Mouse (Mus musculus): ENCODE measurements around the gene Atp5h. TPM values are rescaled to one million over a fixed set of nuclear protein-coding genes. Genes with fewer than 3 reads are reported as not detected.

Atp5h gene
- polyA plus RNA-seq (2014; fragmentation: Nextera tagmentation; extraction: Ambion mirVana): 962 and 1,151 TPM in 2 replicates

GRCm38 (mm10) chr11:115419531-115420237, at the start of gene Atp5h, which contains the start of gene Kctd2:
Gene Atp5h, minus strand, starts transcription at chr11:115419962.
Gene Kctd2, plus strand, starts transcription at chr11:115420128.
- under 1% methylated on average over 40 of the region's 56 CpGs for WGBS
- Histone ChIP-seq H3K36me3 (ENCODE audit: control insufficient read depth, insufficient read depth, low read length) (peaks cover 43% of the 10 kb centered on the region), H3K4me1 (ENCODE audit: control insufficient read depth, insufficient read depth, low read length) (peaks cover 21% of the 10 kb centered on the region), H3K27ac (ENCODE audit: low read depth, low read length) (peak within 1 kb of the TSS; percentile 51; the same call in 1 of the 2 replicates), H3K27me3 (ENCODE audit: control insufficient read depth, insufficient read depth, low read length) (no peaks in the 10 kb centered on the region), H3K9ac (ENCODE audit: low read depth, low read length) (peak within 1 kb of the TSS; percentile 89), H3K9me3 (ENCODE audit: control insufficient read depth, low read length) (no peaks in the 10 kb centered on the region), H3K4me3 (ENCODE audit: low read length) (peak within 1 kb of the TSS; percentile 93), H3K4me2 (replicated peaks; ENCODE audit: low read depth, low read length) (peak within 1 kb of the TSS; percentile 88)
- ATAC-seq (ENCODE audit: low FRiP score, low TSS enrichment): peak; percentile 98

- no peaks in the 10 kb centered on the region for H3K9me3 ChIP-seq (ENCODE audit: control insufficient read depth, low read length)
- no peak overlapping the region for H3K9ac ChIP-seq (ENCODE audit: low read depth, low read length)
- ATAC-seq (ENCODE audit: low FRiP score, low TSS enrichment): peak; percentile 29
- H3K4me3 ChIP-seq (ENCODE audit: low read length): no peak overlapping the region
- peaks cover 4% of the 10 kb centered on the region for H3K4me1 ChIP-seq (ENCODE audit: control insufficient read depth, insufficient read depth, low read length)
- no peaks in the 10 kb centered on the region for H3K36me3 ChIP-seq (ENCODE audit: control insufficient read depth, insufficient read depth, low read length)
- H3K4me2 ChIP-seq (replicated peaks; ENCODE audit: low read depth, low read length): no peak overlapping the region
- H3K27me3 ChIP-seq (ENCODE audit: control insufficient read depth, insufficient read depth, low read length): no peaks in the 10 kb centered on the region
- H3K27ac ChIP-seq (ENCODE audit: low read depth, low read length): no peak overlapping the region
- WGBS: 16% methylated on average over 4 of the region's 4 CpGs
Measured at GRCm38 (mm10) chr11:115467217-115467618, 47.5 kb upstream of the Atp5h start.

- Histone ChIP-seq H3K4me3 (ENCODE audit: low read length) (no peak overlapping the region), H3K4me2 (replicated peaks; ENCODE audit: low read depth, low read length) (no peak overlapping the region), H3K4me1 (ENCODE audit: control insufficient read depth, insufficient read depth, low read length) (peaks cover 7% of the 10 kb centered on the region), H3K36me3 (ENCODE audit: control insufficient read depth, insufficient read depth, low read length) (no peaks in the 10 kb centered on the region), H3K27ac (ENCODE audit: low read depth, low read length) (no peak overlapping the region), H3K9me3 (ENCODE audit: control insufficient read depth, low read length) (no peaks in the 10 kb centered on the region), H3K9ac (ENCODE audit: low read depth, low read length) (no peak overlapping the region), H3K27me3 (ENCODE audit: control insufficient read depth, insufficient read depth, low read length) (no peaks in the 10 kb centered on the region)
- 88% methylated on average over 8 of the region's 8 CpGs for WGBS
- ATAC-seq (ENCODE audit: low FRiP score, low TSS enrichment): no peak
Measured at GRCm38 (mm10) chr11:115464851-115465250, 45.1 kb upstream of the Atp5h start.

GRCm38 (mm10) chr11:115463397-115463796, 43.6 kb upstream of the Atp5h start:
- Histone ChIP-seq H3K27ac (ENCODE audit: low read depth, low read length) (peak overlapping the region; percentile 42; the same call in 1 of the 2 replicates), H3K4me2 (replicated peaks; ENCODE audit: low read depth, low read length) (peak overlapping the region; percentile 22), H3K36me3 (ENCODE audit: control insufficient read depth, insufficient read depth, low read length) (no peaks in the 10 kb centered on the region), H3K9me3 (ENCODE audit: control insufficient read depth, low read length) (no peaks in the 10 kb centered on the region), H3K4me1 (ENCODE audit: control insufficient read depth, insufficient read depth, low read length) (peaks cover 7% of the 10 kb centered on the region), H3K27me3 (ENCODE audit: control insufficient read depth, insufficient read depth, low read length) (no peaks in the 10 kb centered on the region), H3K9ac (ENCODE audit: low read depth, low read length) (no peak overlapping the region), H3K4me3 (ENCODE audit: low read length) (peak overlapping the region; percentile 17; the same call in 1 of the 2 replicates)
- 51% methylated on average over 11 of the region's 11 CpGs for WGBS
- ATAC-seq (ENCODE audit: low FRiP score, low TSS enrichment): no peak

- Histone ChIP-seq H3K4me3 (ENCODE audit: low read length) (peak within 1 kb of the TSS; percentile 17; the same call in 1 of the 2 replicates), H3K9me3 (ENCODE audit: control insufficient read depth, low read length) (no peaks in the 10 kb centered on the region), H3K4me1 (ENCODE audit: control insufficient read depth, insufficient read depth, low read length) (peaks cover 9% of the 10 kb centered on the region), H3K27ac (ENCODE audit: low read depth, low read length) (peak within 1 kb of the TSS; percentile 48; the same call in 1 of the 2 replicates), H3K36me3 (ENCODE audit: control insufficient read depth, insufficient read depth, low read length) (no peaks in the 10 kb centered on the region), H3K4me2 (replicated peaks; ENCODE audit: low read depth, low read length) (peak within 1 kb of the TSS; percentile 22), H3K9ac (ENCODE audit: low read depth, low read length) (peak within 1 kb of the TSS; percentile 18; the same call in 1 of the 2 replicates), H3K27me3 (ENCODE audit: control insufficient read depth, insufficient read depth, low read length) (no peaks in the 10 kb centered on the region)
- whole genome bisulfite sequencing: 74% methylated on average over 16 of the region's 16 CpGs
- ATAC-seq (ENCODE audit: low FRiP score, low TSS enrichment): 0 out of 2 replicates have a peak, but pooled peaks have one; percentile 20
Measured at GRCm38 (mm10) chr11:115462243-115462891, 42.6 kb upstream of the Atp5h start, which contains the start of gene Slc16a5. Gene Slc16a5, plus strand, starts transcription at chr11:115462474.

- H3K4me3 ChIP-seq (ENCODE audit: low read length): no peak overlapping the region
- no peaks in the 10 kb centered on the region for H3K36me3 ChIP-seq (ENCODE audit: control insufficient read depth, insufficient read depth, low read length)
- H3K9me3 ChIP-seq (ENCODE audit: control insufficient read depth, low read length): no peaks in the 10 kb centered on the region
- H3K4me2 ChIP-seq (replicated peaks; ENCODE audit: low read depth, low read length): no peak overlapping the region
- no peaks in the 10 kb centered on the region for H3K27me3 ChIP-seq (ENCODE audit: control insufficient read depth, insufficient read depth, low read length)
- WGBS: 72% methylated on average over 5 of the region's 5 CpGs
- no peak for ATAC-seq (ENCODE audit: low FRiP score, low TSS enrichment)
- H3K9ac ChIP-seq (ENCODE audit: low read depth, low read length): peak overlapping the region; percentile 18; the same call in 1 of the 2 replicates
- H3K4me1 ChIP-seq (ENCODE audit: control insufficient read depth, insufficient read depth, low read length): peaks cover 10% of the 10 kb centered on the region; the same call in 1 of the 2 replicates
- no peak overlapping the region for H3K27ac ChIP-seq (ENCODE audit: low read depth, low read length)
Measured at GRCm38 (mm10) chr11:115461846-115462242, 42.1 kb upstream of the Atp5h start.

GRCm38 (mm10) chr11:115460976-115461375, 41.2 kb upstream of the Atp5h start:
- ATAC-seq (ENCODE audit: low FRiP score, low TSS enrichment): no peak
- no peaks in the 10 kb centered on the region for H3K36me3 ChIP-seq (ENCODE audit: control insufficient read depth, insufficient read depth, low read length)
- H3K4me1 ChIP-seq (ENCODE audit: control insufficient read depth, insufficient read depth, low read length): peaks cover 10% of the 10 kb centered on the region; the same call in 1 of the 2 replicates
- 32% methylated on average over 8 of the region's 8 CpGs for WGBS
- no peaks in the 10 kb centered on the region for H3K9me3 ChIP-seq (ENCODE audit: control insufficient read depth, low read length)
- no peak overlapping the region for H3K4me3 ChIP-seq (ENCODE audit: low read length)
- no peak overlapping the region for H3K27ac ChIP-seq (ENCODE audit: low read depth, low read length)
- H3K27me3 ChIP-seq (ENCODE audit: control insufficient read depth, insufficient read depth, low read length): no peaks in the 10 kb centered on the region
- H3K4me2 ChIP-seq (replicated peaks; ENCODE audit: low read depth, low read length): no peak overlapping the region
- H3K9ac ChIP-seq (ENCODE audit: low read depth, low read length): no peak overlapping the region

GRCm38 (mm10) chr11:115457405-115457804, 37.6 kb upstream of the Atp5h start:
- peaks cover 10% of the 10 kb centered on the region; the same call in 1 of the 2 replicates for H3K4me1 ChIP-seq (ENCODE audit: control insufficient read depth, insufficient read depth, low read length)
- H3K36me3 ChIP-seq (ENCODE audit: control insufficient read depth, insufficient read depth, low read length): no peaks in the 10 kb centered on the region
- no peak overlapping the region for H3K4me2 ChIP-seq (replicated peaks; ENCODE audit: low read depth, low read length)
- H3K9ac ChIP-seq (ENCODE audit: low read depth, low read length): no peak overlapping the region
- 24% methylated on average over 6 of the region's 6 CpGs for WGBS
- H3K9me3 ChIP-seq (ENCODE audit: control insufficient read depth, low read length): 0 out of 2 replicates have a peak, but pooled peaks cover 3% of the 10 kb centered on the region
- no peak overlapping the region for H3K4me3 ChIP-seq (ENCODE audit: low read length)
- ATAC-seq (ENCODE audit: low FRiP score, low TSS enrichment): no peak
- no peak overlapping the region for H3K27ac ChIP-seq (ENCODE audit: low read depth, low read length)
- no peaks in the 10 kb centered on the region for H3K27me3 ChIP-seq (ENCODE audit: control insufficient read depth, insufficient read depth, low read length)
